In the genomic region with DNA sequence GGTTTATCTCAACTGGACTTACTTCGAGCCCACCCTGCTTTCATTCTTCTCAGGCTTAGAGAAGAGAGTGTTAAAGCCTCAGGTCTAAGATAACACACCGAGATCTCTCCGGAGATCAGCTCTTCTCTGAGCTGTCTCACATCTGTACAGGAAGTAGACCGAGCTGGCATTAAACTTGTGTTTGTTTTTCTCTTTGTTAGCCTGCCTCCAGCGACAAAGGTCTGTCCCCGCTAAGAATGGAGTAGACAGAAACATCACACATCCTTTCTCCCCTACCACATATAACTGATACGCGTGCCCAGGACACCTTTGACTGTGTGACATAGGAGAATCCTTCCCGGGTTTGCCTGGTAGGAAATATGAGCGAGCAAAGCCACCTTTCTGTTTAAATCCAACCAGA, we compare ENCODE assay signal across 21 mouse cellular contexts.
A peak's percentile ranks its signal among the peaks of the same experiment; 100 is the strongest.
DNase-seq lines count a peak whose midpoint lies in the region; ATAC-seq and TF ChIP-seq lines count a peak whose summit lies in the region.
"Had no signal": no experiment of that assay in that cellular context is flagged by ENCODE, and none has a peak within 500 bp of the region (broad histone marks: within the 10 kb centered on the region; RNA-seq: fewer than 3 reads in every experiment).

No protein-coding gene starts in this region.

- no peak for TF ChIP-seq POLR2A in thymus, adult 2 months (IDR thresholded peaks at IDR 0.05; ENCODE audit: control insufficient read depth, extremely low read depth, insufficient read depth, low read length, poor library complexity)

- peaks cover 52% of the 10 kb centered on the region for H3K4me1 ChIP-seq in thymus, adult 2 months (replicated peaks; ENCODE audit: control insufficient read depth, insufficient read depth, low read length)
- H3K4me1 ChIP-seq: heart, embryonic 13.5 days; limb, embryonic 10.5 days; midbrain, embryonic 13.5 days had no signal

- TF ChIP-seq CTCF in thymus, adult 2 months (IDR thresholded peaks at IDR 0.05; ENCODE audit: borderline replicate concordance, control insufficient read depth, extremely low read depth, insufficient read depth, low read length, poor library complexity): no peak

- no peaks in the 10 kb centered on the region for H3K27me3 ChIP-seq in thymus, adult 2 months (ENCODE audit: control insufficient read depth, insufficient read depth, low read length)
- H3K27me3 ChIP-seq: heart, embryonic 13.5 days; hindbrain, embryonic 13.5 days; midbrain, embryonic 13.5 days; neural tube, embryonic 13.5 days had no signal

- peak overlapping the region; percentile 97 for H3K27ac ChIP-seq in thymus, adult 2 months (ENCODE audit: control insufficient read depth, insufficient read depth, low read length)
- H3K27ac ChIP-seq: forebrain, embryonic 13.5 days; heart, embryonic 13.5 days; hindbrain, embryonic 13.5 days; limb, embryonic 10.5 days; midbrain, embryonic 13.5 days; neural tube, embryonic 13.5 days; stomach, postnatal 0 days had no signal

- ATAC-seq in activated CD4-positive, CD25-positive, alpha-beta regulatory T cell, adult 4 months: peak; percentile 84
- ATAC-seq: forebrain, embryonic 13.5 days; lung, postnatal 0 days; midbrain, embryonic 13.5 days had no signal

- WGBS in thymus, adult 2 months: 9% methylated on average over 10 of the region's 10 CpGs

- H3K4me3 ChIP-seq in thymus, adult 2 months (ENCODE audit: control insufficient read depth, insufficient read depth, low read length): no peak overlapping the region
- H3K4me3 ChIP-seq: forebrain, embryonic 13.5 days; heart, embryonic 13.5 days; hindbrain, embryonic 13.5 days; limb, embryonic 10.5 days; midbrain, embryonic 13.5 days; neural tube, embryonic 13.5 days had no signal

- H3K36me3 ChIP-seq in thymus, adult 2 months (ENCODE audit: control insufficient read depth, insufficient read depth, low read length): no peaks in the 10 kb centered on the region
- H3K36me3 ChIP-seq: heart, embryonic 13.5 days; hindbrain, embryonic 13.5 days; limb, embryonic 10.5 days; midbrain, embryonic 13.5 days; neural tube, embryonic 13.5 days had no signal

- peak; percentile 16 for DNase-seq in lung, postnatal 25 days (ENCODE audit: low spot score)
- no peak for DNase-seq in lung, postnatal 36 days
- peak; percentile 62 for DNase-seq in thymus, adult 2 months
- DNase-seq in thymus, postnatal 4 days: peak; percentile 54
- no peak for DNase-seq in frontal cortex, postnatal 36 days (ENCODE audit: low spot score in 2 of 2)
- DNase-seq in layer of hippocampus, adult 8-10 months (ENCODE audit: low spot score in 2 of 2): no peak
- DNase-seq: adrenal gland, postnatal 10 days; cerebellum, adult 8-10 months; gastrocnemius, postnatal 10 days; kidney, adult 8-10 months; kidney, postnatal 10 days; liver had no signal

Comparison
In these comparisons a context has a peak if more than half of its experiments do, and no peak if none do; other contexts are left out.
1. DNase-seq: peak in lung, postnatal 25 days (single experiment), thymus, adult 2 months (single experiment) and thymus, postnatal 4 days (single experiment); none in lung, postnatal 36 days (single experiment), frontal cortex, postnatal 36 days (0 of 2) and layer of hippocampus, adult 8-10 months (0 of 2).